ENCODE assay signal across 14 mouse cellular contexts in the genomic region with DNA sequence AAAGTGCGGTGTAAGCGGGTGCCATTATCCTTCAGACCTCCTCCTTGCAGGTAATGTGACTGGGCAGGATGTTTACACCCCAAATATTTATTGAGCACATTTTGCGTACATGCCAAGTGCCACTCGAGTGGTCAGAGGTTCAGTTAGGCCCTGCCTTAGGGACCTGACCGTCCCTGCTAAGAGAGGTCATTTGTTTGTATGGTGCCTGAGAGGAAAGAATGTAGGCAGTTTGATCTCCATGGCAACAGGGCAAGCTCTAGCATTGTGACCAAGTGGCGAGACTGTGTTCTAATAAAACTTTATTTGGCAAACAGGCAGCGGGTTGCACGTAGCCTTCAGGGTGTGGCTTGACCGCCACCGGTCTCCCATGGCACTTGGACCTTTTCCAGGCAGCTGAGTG. TPM values are rescaled to one million over a fixed set of nuclear protein-coding genes. Genes with fewer than 3 reads are reported as not detected.
A peak's percentile ranks its signal among the peaks of the same experiment; 100 is the strongest.
DNase-seq lines count a peak whose midpoint lies in the region; ATAC-seq and TF ChIP-seq lines count a peak whose summit lies in the region.
"Had no signal": no experiment of that assay in that cellular context is flagged by ENCODE, and none has a peak within 500 bp of the region (broad histone marks: within the 10 kb centered on the region; RNA-seq: fewer than 3 reads in every experiment).

No protein-coding gene starts in this region.

- TF ChIP-seq POLR2A in kidney, adult 2 months (IDR thresholded peaks at IDR 0.05; ENCODE audit: low read depth, low read length), result no peak

- in situ Hi-C loops in ES-E14 (cut with MboI; ENCODE audit: low sequenced_read_pairs in 2 of 2, unreplicated experiment in 2 of 2), result no loop called here

- no peaks in the 10 kb centered on the region for H3K27me3 ChIP-seq in kidney, adult 2 months (replicated peaks; ENCODE audit: control insufficient read depth, insufficient read depth, low read length)
- H3K27me3 ChIP-seq: embryonic facial prominence, embryonic 12.5 days; neural tube, embryonic 13.5 days had no signal

- H3K9me3 ChIP-seq in ES-E14 (ENCODE audit: control insufficient read depth, insufficient read depth, low read depth, low read length), result no peaks in the 10 kb centered on the region
- H3K9me3 ChIP-seq: embryonic facial prominence, embryonic 12.5 days; neural tube, embryonic 13.5 days had no signal

- no peak for TF ChIP-seq CTCF in kidney, adult 2 months (conservative IDR thresholded peaks at IDR 0.05; ENCODE audit: insufficient read depth, insufficient read length, low read depth, low read length)

- no peak overlapping the region for H3K27ac ChIP-seq in kidney, adult 2 months (ENCODE audit: insufficient read depth, low read depth, low read length)
- no peak overlapping the region for H3K27ac ChIP-seq in ES-E14 (ENCODE audit: insufficient read depth, low read depth, low read length, poor library complexity, severe bottlenecking)
- H3K27ac ChIP-seq: embryonic facial prominence, embryonic 12.5 days; macrophage; neural tube, embryonic 13.5 days had no signal

- peak; percentile 54 for DNase-seq in kidney, adult 2 months
- no peak for DNase-seq in kidney, postnatal 4 days
- DNase-seq in ES-E14 (ENCODE audit: low read depth, low spot score), result peak; percentile 29
- DNase-seq in kidney, postnatal 36 days, result peak; percentile 33 to 45
- DNase-seq in lung, postnatal 4 days, result peak; percentile 39 to 59
- no peak for DNase-seq in left cerebral cortex, adult 9 months (ENCODE audit: low spot score in 2 of 2)
- no peak for DNase-seq in cerebellum, adult 8-10 months
- DNase-seq: cerebellum, adult 9-10 months; heart, postnatal 14 days had no signal

- no peak for ATAC-seq in megakaryocyte, adult 5-6 weeks (ENCODE audit: poor library complexity, severe bottlenecking)
- ATAC-seq: hindbrain, embryonic 16.5 days had no signal

- WGBS in kidney, adult 2 months, result 69% methylated on average over 10 of the region's 10 CpGs

- H3K4me1 ChIP-seq in kidney, adult 2 months (ENCODE audit: control insufficient read depth, insufficient read depth, low read length), result no peaks in the 10 kb centered on the region; the same call in 1 of the 2 replicates
- peaks cover 0 to 3% of the 10 kb centered on the region in 2 experiments; a peak in 1 of 4 replicates for H3K4me1 ChIP-seq in ES-E14 (ENCODE audit: control insufficient read depth in 2 of 2, insufficient read depth in 2 of 2, low read length in 2 of 2, poor library complexity in 1 of 2)
- H3K4me1 ChIP-seq: embryonic facial prominence, embryonic 12.5 days had no signal

- no peak overlapping the region for H3K9ac ChIP-seq in ES-E14 (ENCODE audit: insufficient read depth, low read depth, low read length, poor library complexity, severe bottlenecking)
- H3K9ac ChIP-seq: embryonic facial prominence, embryonic 12.5 days; neural tube, embryonic 13.5 days had no signal

- no peaks in the 10 kb centered on the region for H3K36me3 ChIP-seq in kidney, adult 2 months (ENCODE audit: control insufficient read depth, insufficient read depth, low read length)
- no peaks in the 10 kb centered on the region for H3K36me3 ChIP-seq in ES-E14 (ENCODE audit: control insufficient read depth, insufficient read depth, low read length, poor library complexity, severe bottlenecking)
- H3K36me3 ChIP-seq: embryonic facial prominence, embryonic 12.5 days had no signal

- no peak overlapping the region for H3K4me3 ChIP-seq in kidney, adult 2 months (ENCODE audit: insufficient read depth, low read depth, low read length)
- peak overlapping the region; percentile 1 to 10; a peak in 1 of 4 replicates for H3K4me3 ChIP-seq in ES-E14 (ENCODE audit: insufficient read depth in 1 of 2, low read depth in 1 of 2, low read length in 2 of 2, poor library complexity in 1 of 2, severe bottlenecking in 1 of 2)
- H3K4me3 ChIP-seq: embryonic facial prominence, embryonic 12.5 days; neural tube, embryonic 13.5 days had no signal

TF ChIP-seq in ES-E14, 5 proteins besides CTCF, POLR2A, EP300 and RAD21:
- TF ChIP-seq CHD2 (IDR thresholded peaks at IDR 0.05; ENCODE audit: low read depth, low read length) (no peak), MAFK (IDR thresholded peaks at IDR 0.05; ENCODE audit: insufficient read depth, low read depth, low read length) (no peak), ZC3H11A (IDR thresholded peaks at IDR 0.05; ENCODE audit: borderline replicate concordance, low read depth, low read length) (no peak), ZNF384 (IDR thresholded peaks at IDR 0.05; ENCODE audit: low read depth, low read length) (peak; percentile 71; the same call in 1 of the 2 replicates), HCFC1 (IDR thresholded peaks at IDR 0.05; ENCODE audit: borderline replicate concordance, insufficient read depth, low read length) (no peak)

RNA-seq across cellular contexts. Expression of gene Rps27rt, which starts 7.9 kb away (rescaled TPM):
- polyA plus RNA-seq in kidney, adult 2 months (2012; rRNA removed), result 24.4 and 49.4 TPM in 2 replicates
- 171 and 181 TPM in 2 replicates for total RNA-seq in ES-E14 (2012; rRNA removed)
- 188 and 220 TPM in 2 replicates for total RNA-seq in megakaryocyte, adult 5-6 weeks (2015)
- 116 and 127 TPM in 2 replicates for total RNA-seq in megakaryocyte, adult 5-6 weeks (2017)

RNA-seq across cellular contexts. Expression of gene Osbpl10, which starts 12.1 kb away (rescaled TPM):
- 7.0 and 7.3 TPM in 2 replicates for polyA plus RNA-seq in kidney, adult 2 months (2012; rRNA removed)
- 15.2 and 18.4 TPM in 2 replicates for total RNA-seq in ES-E14 (2012; rRNA removed)
- not detected in 2 replicates for total RNA-seq in megakaryocyte, adult 5-6 weeks (2015)
- total RNA-seq in megakaryocyte, adult 5-6 weeks (2017), result not detected in 2 replicates
- polyA plus RNA-seq: macrophage had no signal

RNA-seq across cellular contexts. Expression of gene Gpd1l, which starts 56.6 kb away (rescaled TPM):
- polyA plus RNA-seq in kidney, adult 2 months (2012; rRNA removed), result 28.2 and 31.3 TPM in 2 replicates
- 14.2 and 15.2 TPM in 2 replicates for total RNA-seq in ES-E14 (2012; rRNA removed)
- total RNA-seq in megakaryocyte, adult 5-6 weeks (2015), result 14.5 and 19.4 TPM in 2 replicates
- 21.8 and 22.5 TPM in 2 replicates for total RNA-seq in megakaryocyte, adult 5-6 weeks (2017)

Comparison
In these comparisons a context has a peak if more than half of its experiments do, and no peak if none do; other contexts are left out.
1. DNase-seq: peak in kidney, adult 2 months (single experiment), ES-E14 (single experiment), kidney, postnatal 36 days (2 of 2) and lung, postnatal 4 days (2 of 2); none in kidney, postnatal 4 days (0 of 2), left cerebral cortex, adult 9 months (0 of 2) and cerebellum, adult 8-10 months (single experiment).
2. RNA of gene Osbpl10, which starts 12.1 kb away (total RNA-seq): 15.2 to 18.4 TPM in ES-E14; not detected in megakaryocyte, adult 5-6 weeks; every median in the first group is over 10 times any median in the second.